Mouse (Mus musculus): ENCODE data around the gene Plpp2. TPM values are rescaled to one million over a fixed set of nuclear protein-coding genes. Genes with fewer than 3 reads are reported as not detected.

Plpp2 gene
- polyA plus RNA-seq (2017; shearing (Covaris generic)), result 3.9 TPM

GRCm38 (mm10) chr10:79533126-79533911 is at the start of gene Plpp2:
Gene Plpp2 (minus strand): TSS chr10:79533796.

GRCm38 (mm10) chr10:79554330-79555237 is 21.0 kb upstream of the Plpp2 start, which contains the start of gene Mier2:
Gene Mier2 (minus strand): TSS chr10:79555199.

Other genes starting within 250 kb of the Plpp2 start
- gene Vmn2r82, start 177.3 kb downstream of the Plpp2 start, polyA plus RNA-seq (2017; shearing (Covaris generic)), result 0.08 TPM
- 0.08 TPM for gene Vmn2r83, start 65.1 kb downstream of the Plpp2 start, polyA plus RNA-seq (2017; shearing (Covaris generic))
- 51.5 TPM for gene Mier2, start 21.4 kb upstream of the Plpp2 start, polyA plus RNA-seq (2017; shearing (Covaris generic))
- not detected for gene Theg, start 53.5 kb upstream of the Plpp2 start, polyA plus RNA-seq (2017; shearing (Covaris generic))
- gene C2cd4c, start 80.2 kb upstream of the Plpp2 start, polyA plus RNA-seq (2017; shearing (Covaris generic)), result 0.05 TPM
- not detected for gene Shc2, start 104.1 kb upstream of the Plpp2 start, polyA plus RNA-seq (2017; shearing (Covaris generic))
- gene Odf3l2, start 111.9 kb upstream of the Plpp2 start, polyA plus RNA-seq (2017; shearing (Covaris generic)), result not detected
- gene Madcam1, start 130.8 kb upstream of the Plpp2 start, polyA plus RNA-seq (2017; shearing (Covaris generic)), result not detected
- gene Tpgs1, start 135.6 kb upstream of the Plpp2 start, polyA plus RNA-seq (2017; shearing (Covaris generic)), result 53.8 TPM
- 90.7 TPM for gene Cdc34, start 148.4 kb upstream of the Plpp2 start, polyA plus RNA-seq (2017; shearing (Covaris generic))
- 0.91 TPM for gene Gzmm, start 155.2 kb upstream of the Plpp2 start, polyA plus RNA-seq (2017; shearing (Covaris generic))
- gene Bsg, start 170.7 kb upstream of the Plpp2 start, polyA plus RNA-seq (2017; shearing (Covaris generic)), result 261 TPM
- gene Hcn2, start 182.8 kb upstream of the Plpp2 start, polyA plus RNA-seq (2017; shearing (Covaris generic)), result 0.14 TPM
- gene Polrmt, start 212.8 kb upstream of the Plpp2 start, polyA plus RNA-seq (2017; shearing (Covaris generic)), result 55.8 TPM
- gene Fgf22, start 221.3 kb upstream of the Plpp2 start, polyA plus RNA-seq (2017; shearing (Covaris generic)), result 0.45 TPM
- gene Rnf126, start 233.2 kb upstream of the Plpp2 start, polyA plus RNA-seq (2017; shearing (Covaris generic)), result 61.1 TPM
- gene Fstl3, start 243.5 kb upstream of the Plpp2 start, polyA plus RNA-seq (2017; shearing (Covaris generic)), result 0.29 TPM

Measured in CD4-positive, CD25-positive, alpha-beta regulatory T cell (primary cell).